Mouse (Mus musculus) liver, adult 2 months (tissue): Measurements from ENCODE around the gene Il4. TPM values are rescaled to one million over a fixed set of nuclear protein-coding genes. Genes with fewer than 3 reads are reported as not detected.

Experiments used
- DNase-seq: peaks from one replicate; pipeline ENCODE4 v3.0.0-alpha.2; 2011; ENCODE audit warnings: low read depth, low spot score; ENCODE audit errors: extremely low read depth
- H3K27ac ChIP-seq: fragments of 200-500 bp; replicated peaks from 2 replicates; pipeline ENCODE4 v1.5.1; 2012; ENCODE audit warnings: low read depth, mild to moderate bottlenecking, control low read depth, inconsistent platforms, low read length; ENCODE audit not compliant: insufficient read depth
- H3K27me3 ChIP-seq: fragments of 200-500 bp; 2 replicates; pipeline ENCODE4 v1.6.1; 2012; ENCODE audit warnings: mild to moderate bottlenecking, moderate library complexity, low read length, inconsistent platforms; ENCODE audit not compliant: control insufficient read depth, insufficient read depth
- H3K36me3 ChIP-seq: fragments of 200-500 bp; 2 replicates; pipeline ENCODE4 v1.6.1; 2012; ENCODE audit warnings: low read length, inconsistent platforms; ENCODE audit not compliant: control insufficient read depth, insufficient read depth
- H3K4me1 ChIP-seq: fragments of 200-500 bp; 2 replicates; pipeline ENCODE4 v1.6.1; 2011; ENCODE audit warnings: low read length; ENCODE audit not compliant: control insufficient read depth, insufficient read depth
- H3K4me3 ChIP-seq: fragments of 200-500 bp; 2 replicates; pipeline ENCODE4 v1.5.1; 2011; ENCODE audit warnings: low read depth, mild to moderate bottlenecking, control low read depth, low read length, moderate library complexity; ENCODE audit not compliant: insufficient read depth
- H3K79me2 ChIP-seq: fragments of 200-500 bp; 2 replicates; pipeline ENCODE4 v1.6.1; 2012; ENCODE audit warnings: inconsistent platforms, mild to moderate bottlenecking, low read length, moderate library complexity; ENCODE audit not compliant: control insufficient read depth, insufficient read depth
- H3K9ac ChIP-seq: fragments of 200-500 bp; 2 replicates; pipeline ENCODE4 v1.6.1; 2012; ENCODE audit warnings: low read depth, mild to moderate bottlenecking, control low read depth, inconsistent platforms, low read length
- CTCF ChIP-seq: fragments of 200-500 bp; IDR thresholded peaks from 2 replicates; pipeline ENCODE4 v1.5.1; 2011; ENCODE audit warnings: low read depth, low read length, control low read depth
- POLR2A ChIP-seq: fragments of 200-500 bp; IDR thresholded peaks from 2 replicates; pipeline ENCODE4 v1.6.1; 2011; ENCODE audit warnings: low read length, control low read depth; ENCODE audit not compliant: insufficient read depth; ENCODE audit errors: extremely low read depth
- WGBS: fragments of 180-500 bp; shearing (Covaris S2); methylation state at CpG from one replicate; pipeline ENCODE4 v1.1.7; 2018; 5-methylcytosine and 5-hydroxymethylcytosine counted together
- polyA plus RNA-seq: library from polyadenylated mRNA; depleted of rRNA; stranded (reverse); fragments of >200 nt; gene quantifications from 2 replicates; pipeline ENCODE4 v1.2.3, GENCODE M21; 2012
- total RNA-seq: library from RNA; depleted of rRNA; stranded (reverse); fragments of >200 nt; gene quantifications from 2 replicates; pipeline ENCODE4 v1.2.3, GENCODE M21; 2014

Il4 gene
- total and polyA plus RNA-seq, 2 experiments = 0.17 TPM; not detected in 1

DNA sequence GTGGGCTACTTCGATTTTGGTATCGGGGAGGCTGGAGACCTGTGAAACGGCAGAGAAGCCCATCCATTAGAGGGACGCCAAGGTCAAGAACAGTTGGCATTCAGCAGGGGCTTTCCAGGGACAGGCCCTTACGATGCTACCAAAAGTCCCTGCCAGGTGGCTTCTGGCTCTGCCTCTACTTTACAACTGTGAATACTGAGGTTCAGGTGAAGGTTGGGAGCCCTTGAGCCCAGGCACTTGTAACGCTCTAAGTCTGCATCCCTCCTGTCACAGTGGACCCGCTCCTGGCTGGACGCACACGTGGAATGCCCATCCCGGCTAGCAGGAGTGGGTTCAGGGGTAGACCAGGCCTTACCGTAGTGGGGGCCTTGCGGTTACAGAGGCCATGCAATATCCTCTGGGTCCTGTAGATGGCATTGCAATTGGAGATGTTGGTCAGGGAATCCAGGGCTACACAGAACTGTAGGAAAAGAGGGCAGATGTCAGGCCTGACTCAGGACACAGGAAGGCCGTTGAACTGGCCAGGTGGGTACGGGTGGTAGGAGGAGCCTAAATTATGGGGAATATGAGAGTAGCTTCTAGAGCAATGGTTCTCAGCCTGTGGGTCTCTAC lies 13.8 kb upstream of the Il4 start:
- Histone ChIP-seq H3K4me1 (no peaks in the 10 kb centered on the region), H3K4me3 (no peak overlapping the region), H3K27ac (no peak overlapping the region), H3K9ac (no peak overlapping the region), H3K36me3 (no peaks in the 10 kb centered on the region), H3K27me3 (peaks cover 10% of the 10 kb centered on the region), H3K79me2 (no peaks in the 10 kb centered on the region)
- no peak for DNase-seq
- WGBS = 79% methylated on average over 14 of the region's 14 CpGs
- TF ChIP-seq POLR2A (no peak), CTCF (no peak)

GRCm38 (mm10) chr11:53627859-53628258 lies 9.4 kb upstream of the Il4 start:
- H3K4me3 ChIP-seq = no peak overlapping the region
- WGBS = 29% methylated on average over 1 of the region's 1 CpGs
- TF ChIP-seq CTCF (peak; percentile 57), POLR2A (no peak)

GRCm38 (mm10) chr11:53626802-53627373 lies 8.4 kb upstream of the Il4 start:
- Histone ChIP-seq H3K4me3 (no peak overlapping the region), H3K27ac (no peak overlapping the region), H3K4me1 (no peaks in the 10 kb centered on the region), H3K36me3 (no peaks in the 10 kb centered on the region), H3K9ac (no peak overlapping the region), H3K27me3 (no peaks in the 10 kb centered on the region), H3K79me2 (no peaks in the 10 kb centered on the region)
- no peak for TF ChIP-seq POLR2A
- no peak for TF ChIP-seq CTCF
- 85% methylated on average over 17 of the region's 17 CpGs for WGBS
- DNase-seq = no peak

More at GRCm38 (mm10) chr11:53627859-53628258, 9.4 kb upstream of the Il4 start:
- DNase-seq = peak; percentile 48
- no peaks in the 10 kb centered on the region for H3K79me2 ChIP-seq
- no peaks in the 10 kb centered on the region for H3K36me3 ChIP-seq
- H3K27ac ChIP-seq = no peak overlapping the region
- no peaks in the 10 kb centered on the region for H3K4me1 ChIP-seq
- no peak overlapping the region for H3K9ac ChIP-seq
- H3K27me3 ChIP-seq = no peaks in the 10 kb centered on the region

DNA sequence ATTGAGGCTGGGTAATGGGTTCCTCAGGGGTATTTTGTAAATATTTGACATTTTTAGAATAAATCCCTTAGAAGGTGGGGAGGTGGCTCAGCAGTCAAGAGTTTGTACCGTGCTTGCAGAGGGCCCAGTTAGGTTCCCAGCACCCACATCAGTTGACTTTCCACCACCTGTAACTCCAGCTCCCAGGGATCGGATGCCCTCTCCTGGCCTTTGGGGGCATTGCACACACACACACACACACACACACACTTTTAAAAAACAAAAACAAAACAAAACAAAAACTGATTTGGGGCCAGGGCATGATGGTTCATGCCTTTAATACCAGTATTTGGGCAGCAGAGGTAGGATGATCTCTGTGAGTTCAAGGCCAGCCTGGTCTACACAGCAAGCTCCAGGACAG lies 5.7 kb upstream of the Il4 start:
- Histone ChIP-seq H3K9ac (no peak overlapping the region), H3K27ac (no peak overlapping the region), H3K79me2 (no peaks in the 10 kb centered on the region), H3K4me1 (no peaks in the 10 kb centered on the region), H3K4me3 (no peak overlapping the region), H3K27me3 (no peaks in the 10 kb centered on the region), H3K36me3 (no peaks in the 10 kb centered on the region)
- TF ChIP-seq CTCF = no peak
- TF ChIP-seq POLR2A = no peak
- WGBS = 93% methylated on average over 2 of the region's 2 CpGs
- no peak for DNase-seq

DNA sequence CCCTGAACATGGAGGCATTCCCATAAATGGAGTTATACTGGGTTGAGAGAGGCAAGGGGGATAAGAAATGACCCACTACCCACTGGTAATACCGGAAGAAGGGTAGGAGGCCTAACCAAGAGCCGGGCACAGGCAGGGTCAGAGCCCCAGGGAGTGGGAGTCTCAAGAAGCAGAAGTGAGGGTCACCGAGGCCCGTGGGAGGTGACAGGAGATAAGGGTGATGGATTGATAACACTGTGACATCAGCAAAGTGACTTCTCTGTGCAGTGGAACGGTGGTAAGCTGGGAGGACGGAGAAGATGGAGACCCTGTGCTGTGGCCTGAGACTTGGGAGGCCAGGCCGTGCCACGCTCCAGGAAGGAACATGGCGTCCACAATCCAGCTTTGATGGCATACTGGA lies 5.1 kb upstream of the Il4 start:
- Histone ChIP-seq H3K79me2 (no peaks in the 10 kb centered on the region), H3K4me3 (no peak overlapping the region), H3K4me1 (no peaks in the 10 kb centered on the region), H3K36me3 (no peaks in the 10 kb centered on the region), H3K27me3 (no peaks in the 10 kb centered on the region), H3K9ac (no peak overlapping the region), H3K27ac (no peak overlapping the region)
- 83% methylated on average over 9 of the region's 9 CpGs for WGBS
- DNase-seq = no peak
- TF ChIP-seq CTCF (no peak), POLR2A (no peak)

DNA sequence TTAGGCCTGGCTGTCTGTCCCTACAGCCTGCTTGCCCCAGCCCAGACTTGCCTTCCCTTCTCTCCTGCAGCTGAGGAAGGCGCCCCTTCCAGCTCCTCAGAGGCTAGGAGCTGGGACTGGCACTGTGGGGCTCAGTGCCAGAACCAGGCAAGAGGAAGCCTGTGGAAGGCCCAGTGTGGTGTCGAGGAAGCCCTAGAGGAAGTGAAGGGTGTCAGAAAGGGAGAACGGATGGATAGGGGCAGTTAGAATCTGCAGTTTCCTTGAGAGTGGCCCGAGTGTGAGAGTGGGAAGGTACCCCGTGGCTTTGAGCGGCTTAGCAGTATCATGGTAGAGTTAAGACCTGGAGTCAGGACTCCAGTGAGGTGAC lies 4.0 kb upstream of the Il4 start:
- no peaks in the 10 kb centered on the region for H3K4me1 ChIP-seq
- no peak overlapping the region for H3K27ac ChIP-seq
- WGBS = 86% methylated on average over 6 of the region's 6 CpGs
- no peak overlapping the region for H3K4me3 ChIP-seq
- H3K79me2 ChIP-seq = no peaks in the 10 kb centered on the region
- no peak overlapping the region for H3K9ac ChIP-seq
- no peak for TF ChIP-seq CTCF
- TF ChIP-seq POLR2A = no peak
- H3K27me3 ChIP-seq = no peaks in the 10 kb centered on the region
- no peaks in the 10 kb centered on the region for H3K36me3 ChIP-seq
- no peak for DNase-seq
